Mouse (Mus musculus) C2C12 (cell line): ENCODE measurements around the gene Kcnq4. TPM values are rescaled to one million over a fixed set of nuclear protein-coding genes. Genes with fewer than 3 reads are reported as not detected.

ENCODE experiments used
- H3K27me3 ChIP-seq: one replicate; pipeline ENCODE4 v1.6.1; 2011; ENCODE audit not compliant: control insufficient read depth, insufficient read depth, insufficient read length
- H3K36me3 ChIP-seq: one replicate; pipeline ENCODE4 v1.6.1; 2011; ENCODE audit not compliant: control insufficient read depth, insufficient read depth
- H3K4me3 ChIP-seq: one replicate; pipeline ENCODE4 v1.5.1; 2011; ENCODE audit warnings: mild to moderate bottlenecking, control low read depth; ENCODE audit not compliant: poor library complexity, insufficient read depth, severe bottlenecking
- H3K79me2 ChIP-seq: one replicate; pipeline ENCODE4 v1.6.1; 2011; ENCODE audit not compliant: control insufficient read depth, insufficient read depth
- H3K79me3 ChIP-seq: one replicate; pipeline ENCODE4 v1.6.1; 2011; ENCODE audit warnings: low read depth, control low read depth
- H3ac ChIP-seq: one replicate; pipeline ENCODE3; 2011; ENCODE audit warnings: low read depth; ENCODE audit not compliant: control insufficient read depth, insufficient read length
- CEBPB ChIP-seq: IDR thresholded peaks from one replicate; pipeline ENCODE4 v1.6.1; 2011; ENCODE audit warnings: low read depth, mild to moderate bottlenecking, control low read depth, moderate library complexity
- CTCF ChIP-seq: IDR thresholded peaks from one replicate; pipeline ENCODE4 v1.5.1; 2011; ENCODE audit not compliant: control insufficient read depth, insufficient read depth, insufficient read length
- FOSL1 ChIP-seq: IDR thresholded peaks from one replicate; pipeline ENCODE4 v1.8.0; 2011; ENCODE audit warnings: mild to moderate bottlenecking, low read length; ENCODE audit not compliant: poor library complexity, insufficient read depth, severe bottlenecking
- MAX ChIP-seq: IDR thresholded peaks from one replicate; pipeline ENCODE4 v1.6.1; 2011; ENCODE audit warnings: mild to moderate bottlenecking, control low read depth
- MYOD1 ChIP-seq: IDR thresholded peaks from one replicate; pipeline ENCODE4 v1.6.1; 2011; ENCODE audit warnings: low read depth; ENCODE audit not compliant: control insufficient read depth, insufficient read length
- MYOG ChIP-seq: IDR thresholded peaks from one replicate; pipeline ENCODE4 v1.6.1; 2011; ENCODE audit not compliant: control insufficient read depth, insufficient read length; ENCODE audit errors: extremely low read depth
- USF1 ChIP-seq: IDR thresholded peaks from one replicate; pipeline ENCODE4 v1.6.1; 2011; ENCODE audit warnings: low read depth, mild to moderate bottlenecking, control low read depth, moderate library complexity
- polyA plus RNA-seq: library from polyadenylated mRNA; unstranded; fragments of >200 nt; fragmentation: generic; extraction: Trizol; gene quantifications from one replicate; pipeline ENCODE4 v1.2.1, GENCODE M21; 2012; ENCODE audit warnings: missing spikeins

The Kcnq4 gene
- polyA plus RNA-seq, 1 experiment = 0.75 TPM

DNA sequence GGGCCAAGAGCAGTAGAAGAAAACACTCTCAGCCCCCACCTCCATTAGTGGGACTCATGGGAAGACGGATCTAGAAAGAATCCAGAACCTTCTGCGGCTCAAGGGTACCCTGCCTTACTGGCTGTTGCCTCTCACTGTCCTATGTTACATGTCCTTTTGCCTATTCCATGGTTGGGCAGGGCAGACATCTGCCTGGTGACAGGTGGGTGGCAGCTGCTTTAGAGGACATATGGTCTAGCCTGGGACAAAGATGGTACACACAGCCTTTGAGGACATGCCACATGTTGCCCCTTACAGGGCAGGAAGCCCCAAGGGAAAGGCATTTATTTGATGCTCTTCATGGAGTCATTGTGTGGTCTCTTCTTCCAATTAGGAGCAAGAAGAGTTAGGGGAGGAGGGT is 45.9 kb downstream of the Kcnq4 start:
- no peak overlapping the region for H3ac ChIP-seq
- peaks cover 23% of the 10 kb centered on the region for H3K27me3 ChIP-seq
- H3K79me3 ChIP-seq = no peaks in the 10 kb centered on the region
- no peaks in the 10 kb centered on the region for H3K36me3 ChIP-seq
- TF ChIP-seq MYOD1 (no peak), FOSL1 (no peak), USF1 (no peak), MAX (no peak), CEBPB (no peak), CTCF (no peak), MYOG (no peak)
- H3K4me3 ChIP-seq = no peak overlapping the region
- H3K79me2 ChIP-seq = no peaks in the 10 kb centered on the region

- TF ChIP-seq MAX (no peak), MYOG (no peak), CEBPB (no peak), MYOD1 (no peak), USF1 (no peak), CTCF (no peak), FOSL1 (no peak)
- no peak overlapping the region for H3K4me3 ChIP-seq
- H3ac ChIP-seq = no peak overlapping the region
- peaks cover 23% of the 10 kb centered on the region for H3K27me3 ChIP-seq
- H3K79me3 ChIP-seq = no peaks in the 10 kb centered on the region
- no peaks in the 10 kb centered on the region for H3K79me2 ChIP-seq
- no peaks in the 10 kb centered on the region for H3K36me3 ChIP-seq
Measured at GRCm38 (mm10) chr4:120702056-120702455, 46.4 kb downstream of the Kcnq4 start.

GRCm38 (mm10) chr4:120701180-120701579 is 47.2 kb downstream of the Kcnq4 start:
- TF ChIP-seq MAX (no peak), MYOG (no peak), FOSL1 (no peak), CEBPB (no peak), USF1 (no peak), MYOD1 (no peak), CTCF (no peak)
- H3ac ChIP-seq = no peak overlapping the region
- no peak overlapping the region for H3K4me3 ChIP-seq
- H3K79me2 ChIP-seq = no peaks in the 10 kb centered on the region
- H3K27me3 ChIP-seq = peaks cover 23% of the 10 kb centered on the region
- no peaks in the 10 kb centered on the region for H3K79me3 ChIP-seq
- no peaks in the 10 kb centered on the region for H3K36me3 ChIP-seq

GRCm38 (mm10) chr4:120697799-120698484 is 50.5 kb downstream of the Kcnq4 start:
- TF ChIP-seq MYOD1 = no peak
- TF ChIP-seq MYOG = no peak
- no peak for TF ChIP-seq MAX
- no peak for TF ChIP-seq USF1
- TF ChIP-seq CTCF = no peak
- TF ChIP-seq CEBPB = no peak
- TF ChIP-seq FOSL1 = no peak
- no peak overlapping the region for H3ac ChIP-seq
- H3K4me3 ChIP-seq = no peak overlapping the region
- no peaks in the 10 kb centered on the region for H3K79me2 ChIP-seq
- H3K79me3 ChIP-seq = no peaks in the 10 kb centered on the region
- peaks cover 27% of the 10 kb centered on the region for H3K27me3 ChIP-seq
- H3K36me3 ChIP-seq = no peaks in the 10 kb centered on the region

GRCm38 (mm10) chr4:120697353-120697752 is 51.1 kb downstream of the Kcnq4 start:
- Histone ChIP-seq H3K27me3 (peaks cover 27% of the 10 kb centered on the region), H3K36me3 (no peaks in the 10 kb centered on the region), H3K79me2 (no peaks in the 10 kb centered on the region), H3ac (no peak overlapping the region), H3K79me3 (no peaks in the 10 kb centered on the region), H3K4me3 (no peak overlapping the region)
- TF ChIP-seq USF1 (no peak), MYOG (no peak)

DNA sequence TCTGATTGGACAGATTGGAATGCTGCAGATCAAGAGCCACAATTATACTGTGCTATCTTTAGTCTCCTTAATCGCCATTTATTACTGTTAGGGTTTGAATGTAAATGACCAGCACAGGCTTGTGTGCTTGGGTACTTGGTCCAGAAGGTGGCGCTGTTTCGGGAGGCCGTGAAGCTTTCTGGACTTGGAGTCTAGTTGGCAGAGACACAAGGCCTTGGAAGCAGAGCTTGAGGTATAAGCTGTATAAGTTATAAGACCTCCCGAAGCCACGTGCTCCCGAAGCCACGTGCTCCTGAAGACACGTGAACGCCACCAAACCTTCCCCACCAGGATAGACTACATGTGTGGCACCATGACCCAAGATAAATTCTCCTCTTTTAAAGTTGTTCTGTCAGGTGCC is 55.7 kb downstream of the Kcnq4 start:
- peaks cover 4% of the 10 kb centered on the region for H3K27me3 ChIP-seq
- H3K4me3 ChIP-seq = no peak overlapping the region
- H3ac ChIP-seq = no peak overlapping the region
- TF ChIP-seq CEBPB (no peak), USF1 (no peak), MYOG (no peak), MYOD1 (no peak), CTCF (peak; percentile 25), FOSL1 (no peak)
- no peaks in the 10 kb centered on the region for H3K79me3 ChIP-seq
- H3K36me3 ChIP-seq = no peaks in the 10 kb centered on the region
- no peaks in the 10 kb centered on the region for H3K79me2 ChIP-seq
